Mouse (Mus musculus) lung, postnatal 0 days (tissue): Measurements from ENCODE around the gene Eogt. TPM values are rescaled to one million over a fixed set of nuclear protein-coding genes. Genes with fewer than 3 reads are reported as not detected.
A peak's percentile ranks its signal among the peaks of the same experiment; 100 is the strongest.

ENCODE experiments used
- ATAC-seq: fragments of 200-750 bp; cut with Nextera tagmentation; 2 replicates; pipeline ENCODE4 v1.8.0; 2017; ENCODE audit warnings: moderate library complexity
- DNase-seq: peaks from one replicate; pipeline ENCODE4 v3.0.0-alpha.2; 2016; ENCODE audit warnings: low spot score
- H3K27ac ChIP-seq: fragments of 300-500 bp; sonication (generic); 2 replicates; pipeline ENCODE4 v1.5.1; 2014; ENCODE audit warnings: antibody characterized with exemption, mild to moderate bottlenecking, low read length, mixed read lengths
- H3K27me3 ChIP-seq: fragments of 300-500 bp; sonication (generic); replicated peaks from 2 replicates; pipeline ENCODE4 v1.6.1; 2014; ENCODE audit warnings: low read length, mixed read lengths; ENCODE audit not compliant: insufficient read depth
- H3K36me3 ChIP-seq: fragments of 300-500 bp; sonication (generic); 2 replicates; pipeline ENCODE4 v1.6.1; 2014; ENCODE audit warnings: low read length, mixed read lengths; ENCODE audit not compliant: insufficient read depth
- H3K4me1 ChIP-seq: fragments of 300-500 bp; sonication (generic); 2 replicates; pipeline ENCODE4 v1.6.1; 2014; ENCODE audit warnings: antibody characterized with exemption, low read depth, low read length, mixed read lengths; ENCODE audit not compliant: insufficient read depth
- H3K4me2 ChIP-seq: fragments of 300-500 bp; sonication (generic); replicated peaks from 2 replicates; pipeline ENCODE4 v1.6.1; 2014; ENCODE audit warnings: low read depth, mild to moderate bottlenecking, low read length, moderate library complexity, mixed read lengths
- H3K4me3 ChIP-seq: fragments of 300-500 bp; sonication (generic); 2 replicates; pipeline ENCODE4 v1.5.1; 2014; ENCODE audit warnings: low read depth, low read length
- H3K9ac ChIP-seq: fragments of 300-500 bp; sonication (generic); replicated peaks from 2 replicates; pipeline ENCODE4 v1.6.1; 2014; ENCODE audit warnings: low read depth, mild to moderate bottlenecking
- H3K9me3 ChIP-seq: fragments of 300-500 bp; sonication (generic); 2 replicates; pipeline ENCODE4 v1.6.1; 2016; ENCODE audit warnings: low read length, mixed read lengths
- CTCF ChIP-seq: IDR thresholded peaks from 2 replicates; pipeline ENCODE4 v1.5.1; 2016; ENCODE audit warnings: antibody characterized with exemption, mild to moderate bottlenecking
- EP300 ChIP-seq: IDR thresholded peaks from 2 replicates; pipeline ENCODE4 v1.6.1; 2016; ENCODE audit warnings: antibody characterized with exemption, mild to moderate bottlenecking, control low read depth
- WGBS: fragments of 180-500 bp; shearing (Covaris S2); extraction: QIAGEN DNeasy Blood & Tissue Kit; methylation state at CpG from one replicate; pipeline ENCODE4 v1.1.7; 2014; 5-methylcytosine and 5-hydroxymethylcytosine counted together
- polyA plus RNA-seq: library from polyadenylated mRNA; unstranded; fragments of >200 nt; fragmentation: Nextera tagmentation; extraction: Ambion mirVana; gene quantifications from 2 replicates; pipeline ENCODE4 v1.2.1, GENCODE M21; 2015

Gene Eogt
- polyA plus RNA-seq, 1 experiment from 2014 or later = 15.5 TPM

DNA sequence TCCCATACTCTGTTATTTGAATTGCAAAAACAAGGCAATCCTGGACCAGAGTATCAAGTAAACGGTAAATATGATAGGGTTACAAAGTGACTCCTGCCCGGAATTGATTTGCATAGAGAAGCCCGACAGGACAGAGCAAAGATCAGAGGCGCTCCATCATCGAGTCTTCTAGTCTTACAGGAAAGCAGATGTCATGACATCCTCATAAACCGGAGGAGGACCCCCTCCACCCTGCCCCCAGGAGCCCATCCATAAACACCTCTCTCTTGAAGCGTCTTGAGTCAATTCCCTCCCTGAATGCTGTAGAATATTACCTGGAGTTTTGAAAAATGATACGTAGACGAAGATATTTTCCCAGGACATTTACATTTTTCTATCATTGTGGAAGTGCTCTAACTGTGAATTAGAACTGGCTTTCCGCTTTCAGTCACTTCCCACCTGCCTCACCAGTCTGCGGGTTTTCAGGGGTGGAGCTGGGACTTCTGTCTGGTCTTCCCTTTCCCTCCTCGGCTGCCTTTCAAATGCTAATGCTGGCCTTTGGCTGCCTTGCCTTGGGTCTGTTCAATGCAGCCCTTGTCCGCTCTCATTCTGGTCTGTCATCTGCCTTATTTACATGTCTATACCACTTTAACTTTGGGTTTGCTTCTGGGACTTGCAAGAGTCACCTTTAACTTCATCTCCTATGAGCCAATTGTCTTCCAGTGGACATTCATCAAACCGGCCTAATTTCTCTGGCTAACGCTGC is 46.9 kb downstream of the Eogt start:
- Histone ChIP-seq H3K27me3 (no peaks in the 10 kb centered on the region), H3K4me3 (no peak overlapping the region), H3K4me1 (peaks cover 2% of the 10 kb centered on the region; the same call in 1 of the 2 replicates), H3K27ac (no peak overlapping the region), H3K36me3 (no peaks in the 10 kb centered on the region), H3K4me2 (no peak overlapping the region), H3K9ac (no peak overlapping the region), H3K9me3 (no peaks in the 10 kb centered on the region)
- DNase-seq (no peak), ATAC-seq (no peak)
- no peak for TF ChIP-seq EP300
- no peak for TF ChIP-seq CTCF
- WGBS = 17% methylated on average over 15 of the region's 15 CpGs

DNA sequence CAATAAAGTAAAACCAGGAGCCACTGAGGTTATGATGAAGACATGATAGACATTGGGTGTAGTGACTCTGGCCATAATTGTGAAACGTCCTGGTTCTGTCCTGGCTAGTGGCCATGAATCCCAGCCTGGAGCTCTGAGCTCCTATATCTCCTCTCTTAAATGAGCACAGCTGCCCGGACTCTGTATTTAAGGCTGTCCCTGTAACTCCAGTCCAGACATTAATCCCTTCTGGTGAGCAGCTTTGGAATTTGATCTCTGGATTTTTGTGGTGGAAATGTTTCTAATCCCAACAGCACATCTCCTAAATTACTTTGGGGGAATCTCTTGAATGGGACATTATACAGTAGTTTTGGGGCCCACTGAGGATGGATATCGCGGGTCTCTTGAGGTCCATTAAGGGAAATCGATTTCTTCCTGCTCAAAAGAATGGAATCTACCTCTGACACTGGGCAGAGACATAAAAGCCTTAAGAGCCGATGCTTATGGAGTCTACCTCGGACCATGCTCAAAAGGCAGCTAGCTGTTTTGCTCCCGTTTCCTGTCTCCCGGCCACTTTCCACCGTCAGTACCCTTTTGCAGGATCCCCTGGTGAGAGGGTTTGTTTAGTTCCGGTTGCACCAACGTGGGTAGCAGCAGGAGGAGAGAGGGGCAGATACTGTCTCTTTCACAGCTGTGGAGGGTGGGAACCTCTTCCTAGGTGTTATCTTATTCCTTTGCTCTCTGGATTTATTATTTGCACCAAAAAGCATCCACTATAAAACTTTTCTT is 47.6 kb downstream of the Eogt start:
- Histone ChIP-seq H3K4me3 (no peak overlapping the region), H3K4me1 (no peaks in the 10 kb centered on the region), H3K36me3 (no peaks in the 10 kb centered on the region), H3K27me3 (no peaks in the 10 kb centered on the region), H3K27ac (no peak overlapping the region), H3K9me3 (no peaks in the 10 kb centered on the region), H3K9ac (no peak overlapping the region), H3K4me2 (no peak overlapping the region)
- TF ChIP-seq EP300 (no peak), CTCF (no peak)
- 26% methylated on average over 12 of the region's 12 CpGs for WGBS
- no peak for ATAC-seq
- no peak for DNase-seq

DNA sequence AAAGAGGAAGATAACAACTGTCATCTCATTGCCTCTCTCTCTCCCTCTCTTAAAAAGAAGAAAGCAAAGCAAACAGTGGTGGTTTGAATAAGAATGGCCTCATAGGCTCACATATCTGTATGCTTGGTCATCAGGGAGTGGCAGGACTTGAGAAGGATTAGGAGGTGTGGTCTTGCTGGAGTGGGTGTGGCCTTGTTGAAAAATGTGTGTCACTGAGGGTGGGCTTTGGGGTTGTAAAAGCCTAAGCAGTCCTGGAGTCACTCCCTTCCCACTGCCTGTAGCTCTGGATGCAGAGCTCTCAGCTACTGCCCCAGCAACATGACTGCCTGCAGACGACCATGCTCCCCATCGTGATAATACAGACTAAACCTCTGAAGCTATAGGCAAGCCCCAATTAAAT is 66.6 kb downstream of the Eogt start:
- Histone ChIP-seq H3K9me3 (no peaks in the 10 kb centered on the region), H3K4me3 (no peak overlapping the region), H3K4me2 (no peak overlapping the region), H3K4me1 (no peaks in the 10 kb centered on the region), H3K9ac (no peak overlapping the region), H3K36me3 (no peaks in the 10 kb centered on the region), H3K27me3 (no peaks in the 10 kb centered on the region), H3K27ac (no peak overlapping the region)
- ATAC-seq (no peak), DNase-seq (no peak)
- 92% methylated on average over 2 of the region's 2 CpGs for WGBS
- no peak for TF ChIP-seq CTCF
- TF ChIP-seq EP300 = no peak

DNA sequence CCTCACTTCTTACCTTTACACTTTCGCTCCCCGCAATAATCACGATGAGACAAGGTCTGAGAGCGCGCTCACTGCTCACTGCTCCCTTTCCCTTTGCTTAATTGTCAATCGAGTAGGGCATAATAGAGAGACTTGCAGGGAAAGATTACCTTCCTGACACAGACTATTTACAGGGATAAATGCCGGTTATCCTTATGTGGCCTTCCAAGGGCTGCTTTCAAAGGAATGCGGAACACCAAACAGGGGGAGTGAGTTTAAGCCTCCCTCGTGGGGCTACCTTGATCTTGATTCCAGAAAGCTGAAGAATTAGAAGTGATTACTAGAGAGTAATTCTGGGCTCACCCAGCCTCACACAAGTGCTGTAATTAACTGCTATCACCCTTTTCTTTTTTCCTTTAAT is 69.0 kb downstream of the Eogt start:
- no peak overlapping the region for H3K27ac ChIP-seq
- H3K4me2 ChIP-seq = no peak overlapping the region
- 59% methylated on average over 9 of the region's 9 CpGs for WGBS
- H3K27me3 ChIP-seq = no peaks in the 10 kb centered on the region
- H3K9me3 ChIP-seq = no peaks in the 10 kb centered on the region
- TF ChIP-seq CTCF (no peak), EP300 (no peak)
- no peaks in the 10 kb centered on the region for H3K36me3 ChIP-seq
- DNase-seq (no peak), ATAC-seq (no peak)
- no peaks in the 10 kb centered on the region for H3K4me1 ChIP-seq
- H3K9ac ChIP-seq = no peak overlapping the region
- no peak overlapping the region for H3K4me3 ChIP-seq

DNA sequence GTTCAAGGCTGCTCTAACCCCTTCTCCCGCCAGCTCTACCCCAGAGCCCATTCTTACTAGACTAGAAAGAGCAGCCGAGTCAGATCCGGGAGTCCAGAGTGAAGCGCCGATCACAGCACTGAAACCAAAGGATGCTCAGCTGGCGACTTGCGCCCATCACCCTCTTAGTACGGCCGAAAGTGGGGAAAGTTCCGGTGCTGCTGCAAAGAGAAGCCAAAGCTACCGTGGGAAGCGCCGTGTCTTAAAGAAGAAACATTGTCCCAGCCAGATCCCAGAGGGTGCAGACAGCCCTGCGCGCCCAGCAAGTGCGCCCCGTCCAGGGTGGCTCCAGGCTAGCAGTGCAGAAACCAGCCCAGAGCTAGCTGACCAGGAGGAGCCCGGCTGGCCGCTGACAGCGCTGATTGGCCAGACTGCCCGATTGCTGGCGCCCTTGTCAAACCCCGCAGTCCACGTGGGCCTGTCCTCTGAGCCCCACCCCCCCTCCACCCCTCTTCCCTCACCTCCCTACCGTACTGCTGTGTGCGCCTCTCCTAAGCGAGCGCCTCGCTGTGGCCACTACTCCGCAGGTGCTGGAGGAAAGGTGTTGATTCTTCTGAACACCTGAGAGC is 88.8 kb downstream of the Eogt start, which contains the start of gene Fam19a4:
Gene Fam19a4 (minus strand): TSS at position 340 of the 608 bp plus-strand sequence.
- DNase-seq = peak; percentile 71
- TF ChIP-seq EP300 (no peak), CTCF (peak; percentile 39)
- Histone ChIP-seq H3K4me1 (peaks cover 8% of the 10 kb centered on the region), H3K27me3 (no peaks in the 10 kb centered on the region; the same call in 1 of the 2 replicates), H3K9me3 (no peaks in the 10 kb centered on the region), H3K36me3 (no peaks in the 10 kb centered on the region), H3K4me2 (peak within 1 kb of the TSS; percentile 62), H3K27ac (no peak within 1 kb of the TSS), H3K9ac (no peak within 1 kb of the TSS), H3K4me3 (peak within 1 kb of the TSS; percentile 35)
- ATAC-seq = peak; percentile 97
- 2% methylated on average over 30 of the region's 30 CpGs for WGBS

Other genes with a start within 250 kb of the Eogt start
- 2.4 and 2.9 TPM in 2 replicates for gene Fam19a4, start 88.8 kb downstream of the Eogt start, polyA plus RNA-seq
- 51.0 and 53.9 TPM in 2 replicates for gene Tmf1, start 29.9 kb upstream of the Eogt start, polyA plus RNA-seq
- gene Uba3, start 56.5 kb upstream of the Eogt start, polyA plus RNA-seq = 35.8 and 43.2 TPM in 2 replicates
- 90.3 and 91.9 TPM in 2 replicates for gene Arl6ip5, start 61.5 kb upstream of the Eogt start, polyA plus RNA-seq
- 0.24 and 0.31 TPM in 2 replicates for gene Lmod3, start 103.6 kb upstream of the Eogt start, polyA plus RNA-seq